ENCODE assay signal across 10 mouse cellular contexts in genomic region chr11:33944067-33944785, GRCm38 (mm10). TPM values are rescaled to one million over a fixed set of nuclear protein-coding genes. Genes with fewer than 3 reads are reported as not detected.
A peak's percentile ranks its signal among the peaks of the same experiment; 100 is the strongest.
DNase-seq lines count a peak whose midpoint lies in the region; ATAC-seq lines count a peak whose summit lies in the region.
"Had no signal": no experiment of that assay in that cellular context is flagged by ENCODE, and none has a peak within 500 bp of the region (broad histone marks: within the 10 kb centered on the region; RNA-seq: fewer than 3 reads in every experiment).

No protein-coding gene starts in this region.

- H3K9me3 ChIP-seq in liver, embryonic 12.5 days (replicated peaks), result no peaks in the 10 kb centered on the region
- H3K9me3 ChIP-seq: limb, embryonic 15.5 days; neural tube, embryonic 15.5 days had no signal

- peak; percentile 57 to 59 for DNase-seq in cerebellum, postnatal 10 days
- DNase-seq in cerebellum, adult 11 months, result no peak
- DNase-seq in liver (peak; percentile 29), R1 (ENCODE audit: low read depth, low spot score) (peak; percentile 82)
- peak; percentile 54 for DNase-seq in retina, postnatal 1 day
- DNase-seq in urinary bladder, postnatal 36 days (ENCODE audit: low spot score in 2 of 2), result no peak

- H3K4me3 ChIP-seq in liver, embryonic 12.5 days, result no peak overlapping the region
- H3K4me3 ChIP-seq: limb, embryonic 15.5 days; neural tube, embryonic 15.5 days had no signal

- H3K36me3 ChIP-seq in liver, embryonic 12.5 days, result no peaks in the 10 kb centered on the region
- H3K36me3 ChIP-seq: limb, embryonic 15.5 days; neural tube, embryonic 15.5 days had no signal

- no peak for ATAC-seq in liver, embryonic 12.5 days
- ATAC-seq in megakaryocyte-erythroid progenitor cell, adult 5-6 weeks (replicated peaks; ENCODE audit: low FRiP score, low TSS enrichment, poor library complexity, severe bottlenecking), result no peak

- no peak overlapping the region for H3K27ac ChIP-seq in liver, embryonic 12.5 days
- H3K27ac ChIP-seq: limb, embryonic 15.5 days; neural tube, embryonic 15.5 days had no signal

- peaks cover 10% of the 10 kb centered on the region for H3K4me1 ChIP-seq in liver, embryonic 12.5 days
- H3K4me1 ChIP-seq: limb, embryonic 15.5 days; neural tube, embryonic 15.5 days had no signal

- H3K9ac ChIP-seq in liver, embryonic 12.5 days, result no peak overlapping the region
- H3K9ac ChIP-seq: limb, embryonic 15.5 days; neural tube, embryonic 15.5 days had no signal

- no peaks in the 10 kb centered on the region for H3K27me3 ChIP-seq in liver, embryonic 12.5 days (replicated peaks)
- H3K27me3 ChIP-seq: limb, embryonic 15.5 days; neural tube, embryonic 15.5 days had no signal

- no peak overlapping the region for H3K4me2 ChIP-seq in liver, embryonic 12.5 days
- H3K4me2 ChIP-seq: limb, embryonic 15.5 days; neural tube, embryonic 15.5 days had no signal

- 55% methylated on average over 4 of the region's 4 CpGs for WGBS in liver, embryonic 12.5 days (ENCODE audit: insufficient replicate concordance)

RNA-seq across cellular contexts. Expression of gene Kcnmb1, which starts 18.6 kb away (rescaled TPM):
- 0.11 and 0.18 TPM in 2 replicates for polyA plus RNA-seq in liver, embryonic 12.5 days (2016; fragmentation: Nextera tagmentation; extraction: Ambion mirVana)
- not detected in 2 replicates for total RNA-seq in megakaryocyte-erythroid progenitor cell, adult 5-6 weeks (2014; fragmentation: Nextera tagmentation)
- not detected in 2 replicates for total RNA-seq in megakaryocyte-erythroid progenitor cell, adult 5-6 weeks (2017)

RNA-seq across cellular contexts. Expression of gene Kcnip1, which starts 48.7 kb away (rescaled TPM):
- polyA plus RNA-seq in liver, embryonic 12.5 days (2016; fragmentation: Nextera tagmentation; extraction: Ambion mirVana), result 0.39 and 0.66 TPM in 2 replicates
- not detected in 2 replicates for total RNA-seq in megakaryocyte-erythroid progenitor cell, adult 5-6 weeks (2014; fragmentation: Nextera tagmentation)
- not detected in 2 replicates for total RNA-seq in megakaryocyte-erythroid progenitor cell, adult 5-6 weeks (2017)

Comparison
In these comparisons a context has a peak if more than half of its experiments do, and no peak if none do; other contexts are left out.
1. DNase-seq: peak in cerebellum, postnatal 10 days (2 of 2), liver (single experiment), R1 (single experiment) and retina, postnatal 1 day (single experiment); none in cerebellum, adult 11 months (single experiment) and urinary bladder, postnatal 36 days (0 of 2).